Mouse (Mus musculus) Muller cell, postnatal 12 days (primary cell): ENCODE data around the gene Hdac4.

Experiments used
- DNase-seq: peaks from one replicate; pipeline ENCODE4 v3.0.0-alpha.2; 2015; ENCODE audit errors: inconsistent ontology term

Gene Hdac4

DNA sequence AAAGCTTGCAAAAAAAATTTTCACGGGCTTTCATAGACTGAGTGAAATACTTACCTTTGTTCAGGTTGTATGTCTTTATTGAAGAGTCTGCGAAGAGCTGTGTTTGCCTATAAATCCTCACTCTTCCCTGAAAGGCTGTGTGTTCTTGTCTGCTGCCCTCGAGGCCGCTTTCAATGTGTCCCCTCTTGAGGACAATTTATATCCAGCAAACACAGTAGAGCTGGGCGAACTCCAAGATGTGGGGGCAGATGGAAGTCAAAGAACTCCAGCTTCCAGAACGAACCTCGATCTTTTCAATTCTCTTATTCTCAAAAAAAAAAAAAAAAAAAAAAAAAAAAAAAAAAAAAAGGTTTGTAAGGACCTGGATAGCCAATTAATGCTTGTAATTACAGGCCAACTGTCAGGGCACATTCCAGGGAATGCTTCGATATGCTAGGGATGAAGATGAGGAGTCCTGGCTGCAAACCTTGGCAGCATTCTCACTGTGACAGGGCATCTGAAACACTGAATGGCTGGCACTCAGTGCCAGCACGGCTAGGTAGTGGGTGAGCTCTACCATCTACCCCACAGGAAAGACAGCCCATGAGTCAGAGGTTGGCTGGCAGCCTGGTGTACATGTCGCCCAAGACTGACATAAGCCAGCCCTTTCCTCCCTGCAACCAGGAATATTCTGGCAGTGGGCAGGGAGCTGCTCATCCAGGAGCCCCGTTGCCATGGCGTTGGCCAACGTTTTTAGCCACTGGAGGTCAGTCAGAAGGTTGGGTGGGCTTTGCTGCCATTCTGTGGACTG is at the start of gene Hdac4:
Gene Hdac4 (minus strand): TSS at position 340 of the 790 bp plus-strand sequence.
- DNase-seq, result peak; percentile 88

DNA sequence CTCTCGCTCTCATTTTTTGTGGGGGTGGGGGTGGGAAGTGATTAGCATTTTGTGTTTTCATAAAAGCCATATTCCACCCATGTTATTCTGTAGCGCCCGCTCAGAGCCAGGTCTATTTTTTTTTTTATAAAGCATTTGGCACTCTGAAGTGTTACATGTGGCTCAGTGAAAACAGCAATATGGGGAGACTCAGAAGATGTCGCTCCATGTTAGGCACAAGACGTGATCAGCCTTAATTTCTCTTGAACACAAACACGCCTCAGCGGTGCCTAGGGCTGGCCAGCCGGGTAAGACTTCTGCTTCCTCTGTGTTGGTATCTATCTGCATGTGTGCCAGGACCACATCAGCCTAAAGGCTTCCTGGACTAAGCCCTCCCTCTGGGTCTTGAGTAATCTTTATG is 48.0 kb upstream of the Hdac4 start:
- no peak for DNase-seq

DNA sequence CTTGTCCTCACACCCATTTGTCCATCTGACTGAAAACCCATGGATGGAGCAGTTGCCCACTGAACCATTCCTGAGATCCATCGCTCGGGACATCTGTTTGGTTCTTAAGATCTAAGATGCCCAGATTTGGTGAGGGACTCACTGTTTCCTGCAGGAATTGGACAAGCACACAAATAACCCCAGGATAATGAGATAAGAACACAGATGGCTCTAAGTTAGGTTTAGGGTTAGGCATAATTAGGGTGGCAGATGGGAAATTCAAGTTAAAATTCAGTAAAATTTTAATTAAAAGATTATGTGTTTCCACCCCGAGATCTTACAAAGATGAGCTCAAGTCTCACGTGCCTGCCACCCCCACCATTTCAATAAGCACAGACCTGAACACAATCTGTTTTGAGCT is 44.6 kb upstream of the Hdac4 start:
- DNase-seq, result no peak

DNA sequence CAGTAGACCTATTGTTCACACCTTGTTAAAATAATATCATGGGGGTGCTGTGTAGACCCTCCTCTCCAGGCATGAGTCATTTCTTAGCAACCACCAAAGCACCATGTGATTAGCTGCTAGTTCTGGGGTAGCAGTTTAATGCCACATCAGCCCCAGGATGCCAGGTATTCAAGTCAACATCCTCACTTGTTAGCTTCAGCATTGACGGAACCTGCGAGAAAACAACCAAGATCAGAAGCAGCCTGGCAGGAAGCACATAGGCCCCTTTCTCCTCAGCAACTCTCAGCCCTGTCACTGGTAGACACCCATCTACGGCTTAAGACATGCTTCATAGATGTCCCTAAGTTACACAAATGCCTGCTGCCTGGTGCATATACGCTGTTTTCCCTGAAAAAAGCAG is 40.1 kb upstream of the Hdac4 start:
- no peak for DNase-seq

DNA sequence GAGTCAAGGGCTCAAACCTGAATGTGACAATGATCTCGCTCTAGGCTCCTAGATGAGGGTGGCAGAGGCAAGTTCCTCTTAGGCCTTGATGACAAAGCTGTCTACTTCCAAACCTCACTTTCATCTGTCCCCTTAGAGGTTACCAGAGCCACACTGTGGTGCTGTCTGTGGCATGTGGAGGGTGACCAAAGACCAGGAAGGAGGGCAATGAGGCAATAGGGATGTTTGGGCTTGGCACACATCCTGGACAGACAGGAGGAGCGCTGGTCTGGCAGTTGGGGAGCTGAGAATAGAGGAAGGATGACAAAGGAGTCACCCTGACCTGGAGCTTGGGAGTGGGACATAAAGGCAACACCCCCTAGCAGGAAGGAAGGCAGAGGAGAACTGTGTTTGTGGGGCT is 29.8 kb upstream of the Hdac4 start:
- no peak for DNase-seq

DNA sequence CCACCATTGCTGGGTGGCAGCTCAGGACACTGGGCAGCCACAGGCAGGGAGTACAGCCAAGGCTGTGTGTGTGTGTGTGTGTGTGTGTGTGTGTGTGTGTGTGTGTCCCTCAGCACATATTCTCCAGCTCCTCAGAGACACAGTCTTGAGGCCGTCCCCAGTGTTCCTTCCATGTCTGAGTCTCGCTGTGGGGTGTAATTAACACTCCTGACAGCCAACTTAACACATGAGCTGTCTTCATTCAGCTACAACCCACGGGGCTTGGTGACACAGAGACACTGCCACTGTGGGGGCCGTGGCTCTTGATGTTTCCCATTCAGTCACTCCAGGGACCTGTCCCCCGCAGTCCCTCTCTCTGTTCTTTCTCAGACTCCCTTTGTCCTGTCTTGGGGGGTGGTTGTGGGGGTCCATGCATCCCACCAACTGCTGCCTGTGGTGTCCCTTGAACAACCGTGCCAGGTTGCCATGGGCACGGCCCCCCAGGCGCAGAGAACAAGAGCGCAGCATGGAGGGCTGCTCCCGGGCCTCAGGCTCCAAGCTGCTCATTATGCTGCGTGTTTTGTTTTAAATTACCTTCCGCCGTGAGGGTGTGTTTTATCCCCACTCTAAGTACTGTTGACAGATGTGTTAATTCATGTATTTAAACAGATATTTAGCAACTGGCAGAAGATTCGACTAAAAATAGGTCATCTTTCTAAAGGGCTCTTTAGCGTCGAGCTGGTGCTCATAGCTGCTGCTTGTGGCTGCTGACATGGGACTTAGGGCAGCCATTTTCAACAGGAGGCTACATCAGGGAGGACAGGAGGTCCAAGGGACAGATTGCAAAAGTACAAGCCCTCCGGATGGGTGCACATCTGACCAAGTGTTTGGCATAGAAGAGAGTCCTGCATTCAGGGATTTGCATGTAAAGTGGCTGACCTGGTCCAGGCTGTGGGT is 28.7 kb upstream of the Hdac4 start:
- peak; percentile 16 for DNase-seq

DNA sequence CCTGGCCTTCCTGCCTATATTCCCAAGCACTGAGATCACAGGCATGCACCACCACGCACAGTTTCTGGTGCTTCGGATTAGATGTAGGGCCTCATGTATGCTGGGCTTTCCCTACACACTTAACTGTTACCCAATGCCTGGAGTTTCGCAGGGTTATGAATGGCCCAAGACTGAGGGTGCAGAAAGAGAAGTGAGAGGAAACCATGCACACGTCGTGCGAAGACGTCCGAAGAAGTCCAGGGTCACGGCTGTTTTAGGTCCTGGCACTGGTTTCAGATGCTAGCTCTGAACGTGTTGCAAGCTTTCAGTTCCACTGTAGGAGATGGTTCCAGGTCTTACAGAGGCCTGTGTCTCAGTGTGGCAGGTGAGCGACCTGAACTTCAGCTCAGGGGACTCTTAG is 21.2 kb upstream of the Hdac4 start:
- no peak for DNase-seq

DNA sequence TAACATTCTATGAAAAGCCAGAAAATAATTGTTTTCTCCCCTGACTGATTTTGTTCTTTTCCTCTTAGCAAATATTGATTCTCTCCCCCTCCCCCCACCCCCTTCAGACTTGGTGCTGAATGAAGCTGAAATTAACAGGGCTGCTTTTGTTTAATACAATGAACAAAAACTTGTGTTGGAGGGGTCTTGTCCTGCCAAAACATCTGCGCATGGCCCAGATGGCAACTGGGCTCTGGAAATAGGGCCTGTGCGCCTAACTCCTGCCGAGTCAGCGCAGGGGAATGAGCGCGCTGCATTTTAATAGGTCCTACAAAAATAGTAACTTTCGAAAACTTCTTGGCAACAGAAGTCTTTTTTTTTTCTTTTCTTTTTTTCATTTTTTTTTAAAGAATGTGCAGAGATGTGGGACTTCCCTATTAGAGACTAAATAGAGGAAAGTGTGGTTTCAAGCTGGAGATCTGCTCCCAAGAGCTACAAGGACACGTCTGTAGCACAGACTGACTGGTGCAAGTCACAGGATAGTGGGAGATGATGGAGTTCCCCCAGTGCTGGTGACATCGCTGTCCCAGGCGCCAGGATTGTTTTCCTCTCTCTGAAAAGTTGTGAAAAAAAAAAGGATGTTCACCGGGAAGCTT is 20.6 kb upstream of the Hdac4 start:
- DNase-seq, result peak; percentile 78

DNA sequence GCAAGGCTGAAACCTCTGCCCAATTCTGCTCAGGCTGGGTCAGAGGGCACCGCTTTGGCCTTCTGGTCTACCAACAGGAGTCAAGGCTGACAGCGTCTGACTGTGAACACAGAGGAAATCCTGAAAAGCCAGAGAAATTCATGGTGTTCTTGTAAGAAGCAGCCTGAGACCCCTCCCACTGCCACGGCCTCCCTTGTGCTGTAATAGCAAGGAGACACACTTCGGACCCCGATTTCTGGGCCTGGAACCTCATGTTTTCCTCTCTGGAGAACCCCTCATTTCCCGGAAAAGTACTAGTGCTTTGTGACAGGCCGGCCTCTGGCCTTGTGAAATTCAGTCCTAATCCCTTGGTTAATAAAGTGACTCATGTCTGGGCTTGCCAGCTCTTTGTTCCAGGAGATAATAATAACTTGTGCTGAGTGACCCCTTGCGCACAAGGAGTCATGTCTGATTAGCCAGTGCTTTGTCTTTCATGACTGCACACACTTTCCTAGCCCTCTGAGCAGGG is 19.7 kb upstream of the Hdac4 start:
- peak; percentile 74 for DNase-seq

DNA sequence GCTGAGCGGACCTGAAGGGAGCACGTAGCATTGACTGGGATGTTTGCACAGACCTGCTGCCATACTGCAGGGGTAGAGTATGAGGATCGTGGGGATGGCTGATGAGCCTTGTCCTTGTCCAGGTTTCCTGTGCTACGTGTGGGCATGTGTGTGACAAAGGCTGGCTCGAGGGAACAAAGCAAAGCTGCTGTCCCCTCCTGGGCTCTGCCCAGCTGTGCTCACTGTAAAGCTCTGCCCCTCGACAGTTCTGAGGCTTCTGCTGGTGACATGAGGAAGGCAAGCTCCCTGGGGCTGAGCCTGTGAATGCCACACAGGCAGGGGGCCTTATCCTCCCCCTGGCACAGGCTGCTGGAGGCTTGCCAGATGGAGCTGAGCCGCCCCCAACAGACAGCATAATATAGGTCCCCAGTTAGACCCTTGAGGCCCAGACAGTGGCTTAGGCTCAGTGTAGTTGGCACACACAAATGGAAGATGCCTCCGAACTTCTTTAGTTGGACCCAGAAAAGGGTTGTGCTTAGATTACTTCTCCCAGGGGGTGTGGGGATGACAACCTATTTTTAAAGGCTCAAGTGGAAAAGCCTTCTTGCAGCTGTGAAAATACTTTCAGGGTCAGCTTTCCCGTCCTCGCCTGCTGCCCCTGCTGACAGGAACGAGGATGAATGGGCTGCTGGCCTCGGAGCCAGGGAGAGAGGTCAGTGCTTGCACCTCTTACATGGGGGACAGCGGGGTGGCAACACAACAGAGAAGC is 16.7 kb upstream of the Hdac4 start:
- DNase-seq, result no peak

DNA sequence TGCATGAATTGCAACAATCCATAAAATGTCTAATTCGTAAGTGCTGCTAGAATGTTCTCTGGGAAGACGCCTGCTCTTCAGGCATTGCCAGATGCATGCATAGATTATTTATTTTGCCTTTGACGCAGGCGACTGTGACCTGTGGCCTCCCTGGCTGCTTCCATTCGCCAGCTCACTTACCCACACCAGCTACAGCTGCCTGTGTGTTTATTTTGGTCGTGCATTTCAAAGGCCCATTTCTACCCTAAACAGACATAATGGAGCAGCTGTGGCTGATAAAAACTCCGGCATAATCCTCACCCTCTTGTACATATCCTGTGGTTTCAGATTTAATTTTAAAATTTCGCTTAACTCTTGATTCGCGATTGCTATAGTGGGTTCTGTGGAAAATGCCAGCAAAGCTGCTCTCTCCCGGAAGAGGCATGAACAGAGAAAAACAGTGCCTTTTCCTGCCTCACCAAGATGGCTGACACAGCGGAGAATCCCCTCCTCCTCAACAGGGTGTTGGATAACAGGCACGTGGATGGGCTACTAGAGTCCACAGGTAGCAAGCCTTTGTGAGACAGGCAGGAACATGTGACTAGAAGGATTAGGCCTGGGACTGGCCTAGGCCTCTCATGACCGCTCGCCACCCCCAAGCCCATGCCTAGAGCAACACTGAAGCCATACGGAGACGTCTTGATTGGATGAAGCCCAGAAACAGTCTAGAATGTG is 7.3 kb upstream of the Hdac4 start:
- DNase-seq, result no peak

DNA sequence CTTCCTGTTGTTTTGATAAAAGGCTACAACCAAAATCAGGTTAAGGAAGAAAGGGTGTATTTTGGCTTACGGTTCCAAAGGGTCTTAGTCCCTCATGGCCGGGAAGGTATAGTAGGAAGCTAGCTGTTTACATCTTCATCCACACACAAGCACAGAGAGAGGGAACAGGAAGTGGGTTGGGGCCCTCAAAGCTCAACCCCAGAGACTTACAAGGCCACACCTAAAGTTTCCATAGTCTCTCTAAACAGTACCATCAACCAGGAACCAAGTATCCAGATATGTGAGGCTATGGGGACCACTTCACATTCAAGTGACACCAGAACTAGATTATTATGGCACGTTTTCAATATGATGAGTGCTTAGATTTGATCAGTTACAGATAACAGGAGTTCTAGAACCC is 5.0 kb downstream of the Hdac4 start:
- DNase-seq, result no peak

DNA sequence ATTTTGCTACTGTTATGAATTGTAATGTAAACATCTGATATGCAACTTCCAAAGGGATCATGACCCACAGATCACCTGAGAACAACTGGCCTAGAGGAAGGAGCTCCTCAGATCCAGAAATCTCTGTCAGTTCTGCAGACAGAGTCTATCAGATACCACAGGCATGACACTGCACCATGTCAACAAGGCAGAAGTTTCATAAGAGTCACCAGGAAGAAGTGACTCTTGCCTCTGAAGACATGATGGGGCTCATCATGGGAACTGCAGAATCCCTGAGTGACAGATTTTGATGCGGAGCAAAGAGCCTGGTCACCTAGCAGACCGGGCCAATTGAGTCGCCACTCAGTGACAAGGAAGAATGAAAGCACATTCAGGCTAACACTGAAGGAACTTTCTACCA is 8.4 kb downstream of the Hdac4 start:
- no peak for DNase-seq

DNA sequence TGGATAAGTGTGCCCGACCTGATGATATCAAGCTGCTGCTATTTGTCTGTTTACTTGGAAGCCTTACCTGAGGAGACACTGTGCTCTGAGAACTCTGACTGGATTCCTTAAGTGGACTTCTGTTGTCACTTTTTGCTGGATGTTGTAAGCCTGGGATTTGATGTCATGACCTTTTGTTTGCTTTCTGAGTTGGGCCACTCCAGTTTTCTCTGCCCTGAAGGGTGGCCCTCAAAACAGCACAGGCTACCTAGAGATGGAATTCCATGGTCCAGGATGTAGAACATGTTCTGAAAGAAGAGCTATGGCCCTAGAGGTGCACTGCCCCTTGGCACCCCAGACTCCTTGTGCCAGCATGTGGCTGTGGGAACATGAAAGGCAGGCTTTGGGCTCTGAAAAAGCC is 10.9 kb downstream of the Hdac4 start:
- no peak for DNase-seq

DNA sequence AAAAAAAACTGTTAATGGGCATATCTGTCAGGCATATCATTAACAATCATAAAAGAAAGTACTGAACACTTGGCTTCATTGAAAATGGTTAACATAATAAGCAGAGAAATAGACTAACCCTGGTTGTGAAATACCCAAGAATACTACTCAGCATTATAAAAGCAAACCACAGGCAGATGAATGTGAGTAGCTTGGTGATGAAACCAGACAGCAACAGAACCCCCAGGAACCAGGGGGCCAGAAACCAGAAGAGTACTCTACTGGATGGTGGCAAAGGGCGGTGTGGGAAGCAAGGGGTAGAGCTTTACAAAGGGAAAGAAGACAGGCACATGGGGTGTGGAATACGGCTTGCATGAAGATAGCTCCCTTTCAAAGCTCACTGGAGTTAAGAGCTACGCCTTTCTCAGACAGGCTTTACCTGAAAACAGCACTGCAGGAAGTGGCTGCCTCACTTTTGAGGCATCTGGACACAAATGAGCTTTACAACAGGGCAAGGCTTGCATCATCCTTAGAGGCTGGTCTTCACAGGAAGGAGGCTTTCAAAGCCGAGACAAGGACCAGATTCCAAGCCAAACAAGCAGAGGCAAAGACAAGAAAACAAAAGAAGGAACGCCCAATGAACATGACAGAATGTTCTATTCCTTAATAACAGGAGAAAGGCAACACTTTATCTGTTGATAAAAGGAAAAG is 12.3 kb downstream of the Hdac4 start:
- DNase-seq, result no peak

DNA sequence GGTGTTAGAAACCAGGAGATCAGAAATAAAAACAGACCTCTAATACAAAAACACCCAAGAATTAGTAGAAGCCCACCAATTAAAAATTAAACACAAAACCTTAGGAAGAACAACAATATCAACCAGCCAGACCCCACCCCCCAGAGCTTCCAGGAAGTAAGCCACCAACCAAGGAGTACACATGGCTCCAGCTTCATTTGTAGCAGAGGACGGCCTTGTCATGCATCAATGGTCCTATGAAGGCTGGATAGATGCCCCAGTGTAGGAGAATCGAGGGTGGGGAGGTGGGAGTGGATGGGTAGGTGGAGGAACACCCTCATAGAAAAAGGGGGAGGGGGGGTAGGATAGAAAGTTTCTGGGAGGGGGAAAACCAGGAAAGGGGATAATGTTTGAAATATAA is 13.5 kb downstream of the Hdac4 start:
- DNase-seq, result no peak

DNA sequence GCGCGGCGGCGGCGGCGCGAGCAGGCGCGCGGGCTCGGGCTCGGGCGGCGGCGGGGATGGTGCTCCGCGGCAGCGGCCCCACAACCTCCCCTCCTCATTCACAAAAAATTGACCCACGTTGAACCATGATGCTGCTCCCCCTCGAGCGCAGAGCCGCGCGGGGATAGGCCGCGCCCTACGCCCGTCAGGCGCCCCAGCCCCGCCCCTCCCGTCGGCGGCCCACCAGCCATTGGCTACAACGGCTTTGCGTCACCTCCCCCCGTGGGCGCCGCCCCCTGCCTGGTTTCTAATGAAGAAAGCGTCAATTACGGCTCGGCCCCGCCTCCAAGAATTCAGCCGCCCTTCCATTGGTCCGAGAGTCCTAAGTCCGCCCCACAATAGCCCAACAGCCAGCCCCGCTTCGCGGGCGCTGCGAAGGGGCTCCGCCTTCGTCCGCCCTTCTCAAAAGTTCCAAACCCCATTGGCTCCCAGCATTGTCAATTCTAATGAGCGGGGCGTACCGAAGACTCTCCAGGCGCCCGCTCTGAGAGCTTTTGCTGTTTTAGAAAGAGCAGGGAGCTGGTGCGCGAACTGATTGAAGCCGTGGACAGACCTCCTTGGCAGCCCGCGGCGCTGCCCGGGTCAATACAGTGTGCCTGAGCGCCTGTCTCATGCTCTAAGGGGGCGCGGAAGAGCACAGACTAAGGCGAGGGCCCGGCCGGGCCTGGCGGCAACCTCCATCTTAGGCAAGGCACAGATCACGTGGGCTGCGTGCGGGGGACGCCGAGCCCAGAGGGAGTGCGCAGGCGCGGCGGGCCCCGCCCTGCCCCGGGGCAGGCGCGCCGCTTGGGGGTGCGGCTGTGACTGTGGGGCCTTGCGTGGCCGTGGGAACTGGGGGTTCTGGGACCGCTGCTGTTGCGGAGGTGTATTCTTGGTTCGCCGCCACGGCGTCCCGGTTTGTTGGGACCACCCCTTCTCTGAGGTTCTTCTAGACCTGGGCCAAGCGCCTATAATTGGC is 15.1 kb downstream of the Hdac4 start:
- DNase-seq, result peak; percentile 100

DNA sequence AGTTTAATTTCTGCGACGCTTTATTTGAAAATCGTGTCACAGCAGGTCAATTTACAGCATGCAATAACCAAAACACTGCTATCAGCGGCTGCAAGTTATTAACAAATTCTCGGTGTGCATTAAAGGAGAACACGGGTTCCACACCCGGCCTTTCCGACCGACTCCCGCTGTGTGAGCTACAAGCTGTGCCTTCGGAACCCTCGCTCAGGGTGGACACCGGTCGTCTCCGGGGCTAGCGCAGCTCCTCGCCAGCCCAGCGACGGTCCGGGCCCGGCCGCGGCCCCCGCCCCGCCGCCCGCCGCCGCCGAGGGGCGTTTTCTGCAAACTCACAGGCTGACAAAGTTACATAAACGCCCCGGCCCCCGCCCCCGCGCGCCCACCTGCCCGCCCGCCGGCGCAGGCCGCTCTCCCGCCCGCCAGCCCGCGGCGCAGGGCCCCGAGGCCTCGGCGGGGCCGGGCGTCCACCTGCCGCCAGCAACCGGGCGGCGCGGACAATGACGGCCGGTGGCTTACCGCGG is 16.0 kb downstream of the Hdac4 start:
- peak; percentile 55 for DNase-seq

DNA sequence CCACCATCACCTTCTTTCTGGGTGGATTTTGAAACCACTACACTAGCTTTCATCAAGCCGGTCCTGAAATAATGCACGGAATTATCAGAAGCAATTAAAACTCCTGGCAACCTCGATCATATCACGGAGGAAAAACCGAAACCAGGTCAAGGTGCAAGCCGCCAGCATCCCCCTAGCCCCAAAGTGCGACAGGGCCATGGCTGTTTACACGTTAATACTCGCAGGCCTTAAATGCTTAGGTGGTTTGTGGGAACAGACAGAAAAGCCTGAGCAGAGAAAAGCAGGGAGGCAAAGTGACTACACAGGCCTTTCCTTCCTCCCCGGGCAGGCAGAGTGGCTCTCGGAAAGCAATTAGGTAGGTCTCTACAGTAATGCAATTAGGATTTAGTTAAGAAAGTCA is 16.4 kb downstream of the Hdac4 start:
- peak; percentile 22 for DNase-seq
